Mouse (Mus musculus) MEL (cell line): ENCODE results near the gene Ncoa7.

Experiments used
- BHLHE40 ChIP-seq: IDR thresholded peaks from 2 replicates; pipeline ENCODE4 v1.6.1; 2012; ENCODE audit warnings: low read depth, mild to moderate bottlenecking, inconsistent platforms, low read length, improper control_type of control experiment, borderline replicate concordance
- CTCF ChIP-seq, 3 experiments: IDR thresholded peaks in 2 of 3; conservative IDR thresholded peaks in 1 of 3; 2 replicates each; pipeline ENCODE4 v1.5.1; 2011 to 2012; ENCODE audit warnings: low read length in 3 of 3, low read depth in 2 of 3, mild to moderate bottlenecking in 2 of 3, improper control_type of control experiment in 1 of 3, inconsistent platforms in 1 of 3, mixed read lengths in 1 of 3, moderate library complexity in 1 of 3; ENCODE audit not compliant: control insufficient read depth in 1 of 3, insufficient read depth in 1 of 3, poor library complexity in 1 of 3, severe bottlenecking in 1 of 3
- E2F4 ChIP-seq: IDR thresholded peaks from 2 replicates; pipeline ENCODE4 v1.6.1; 2011; ENCODE audit warnings: low read depth, low read length, improper control_type of control experiment, borderline replicate concordance
- TAL1 ChIP-seq: IDR thresholded peaks from 2 replicates; pipeline ENCODE4 v1.6.1; 2012; ENCODE audit warnings: mild to moderate bottlenecking, inconsistent platforms, low read length, moderate library complexity, mixed read lengths

DNA sequence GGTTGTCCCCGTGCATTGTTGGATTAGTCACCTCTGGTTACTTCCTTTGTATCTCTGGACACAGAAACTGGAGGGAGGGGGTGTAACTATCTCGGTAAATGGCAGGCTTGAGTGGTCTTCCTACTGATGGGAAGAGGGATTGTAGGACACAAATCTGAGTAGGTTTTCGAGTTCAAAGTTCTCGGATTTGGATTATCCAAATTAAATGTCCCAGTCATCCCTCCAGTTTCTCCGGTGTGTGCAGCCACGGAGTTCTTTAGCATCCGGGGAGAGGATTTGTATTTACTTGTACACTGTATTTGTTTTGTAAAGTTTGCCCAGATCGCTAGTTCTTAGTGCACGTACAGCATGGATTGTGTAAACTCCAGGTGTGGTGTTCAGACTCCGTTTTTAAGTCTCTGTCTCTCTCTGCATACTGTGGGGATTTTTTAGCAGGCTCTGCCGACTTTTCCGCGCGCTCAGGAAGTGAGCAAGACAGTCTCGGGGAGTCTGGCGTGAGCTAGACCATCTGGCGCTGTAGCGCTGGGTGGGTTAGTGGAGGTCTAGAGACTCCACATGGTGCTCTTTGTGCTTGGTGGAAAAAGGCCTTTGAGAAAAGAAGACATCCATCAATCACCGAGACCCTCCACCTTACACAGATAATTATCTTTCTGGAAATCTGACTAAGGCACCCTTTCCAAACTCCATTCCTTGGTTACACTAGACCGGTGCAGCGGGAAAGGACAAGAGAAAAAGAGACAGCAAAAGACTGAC is 40.5 kb upstream of the Ncoa7 start:
- TF ChIP-seq CTCF (IDR thresholded peaks at IDR 0.05 in 2 of 3, conservative IDR thresholded peaks at IDR 0.05 in 1 of 3; ENCODE audit: control insufficient read depth in 1 of 3, insufficient read depth in 1 of 3, low read depth in 2 of 3, low read length in 3 of 3, poor library complexity in 1 of 3, severe bottlenecking in 1 of 3) (no peak), E2F4 (no peak), TAL1 (no peak), BHLHE40 (no peak)
